Mouse (Mus musculus): ENCODE measurements at regions not wholly inside any gene's neighbourhood (a gene's known extent, or its start where the extent isn't known, plus 50 kb on each side); places are given as distances from the start of the nearest gene placed in this dataset.

- ATAC-seq (peak; percentile 38; the same call in 1 of the 2 replicates), DNase-seq (ENCODE audit: low spot score) (no peak)
- no peak overlapping the region for H3K27ac ChIP-seq
- H3K4me1 ChIP-seq (ENCODE audit: insufficient read depth, low read length) = no peaks in the 10 kb centered on the region
- no peak overlapping the region for H3K4me3 ChIP-seq (ENCODE audit: low read length)
- no peaks in the 10 kb centered on the region for H3K27me3 ChIP-seq (ENCODE audit: insufficient read depth, low read length)
- H3K9ac ChIP-seq (replicated peaks; ENCODE audit: low read length) = no peak overlapping the region
- 64% methylated on average over 2 of the region's 2 CpGs for WGBS
- no peak for TF ChIP-seq CTCF (IDR thresholded peaks at IDR 0.05; ENCODE audit: low read depth)
- no peaks in the 10 kb centered on the region for H3K9me3 ChIP-seq (ENCODE audit: low read length)
- H3K36me3 ChIP-seq (ENCODE audit: insufficient read depth, low read length) = no peaks in the 10 kb centered on the region
- H3K4me2 ChIP-seq (ENCODE audit: low read depth, low read length) = no peak overlapping the region
Observed at GRCm38 (mm10) chr13:84514981-84515510, 292.9 kb downstream of the Tmem161b start.

Measured in hindbrain, postnatal 0 days (tissue).